Mouse (Mus musculus): ENCODE data around the gene Klf3. TPM values are rescaled to one million over a fixed set of nuclear protein-coding genes. Genes with fewer than 3 reads are reported as not detected.

The Klf3 gene
- polyA plus RNA-seq, 2 experiments = 34.2 to 69.8 TPM

- Histone ChIP-seq H3K4me2 (ENCODE audit: low read depth) (no peak overlapping the region), H3K27ac (no peak overlapping the region), H3K36me3 (replicated peaks; ENCODE audit: control insufficient read depth, insufficient read depth, low read depth) (peaks cover 83% of the 10 kb centered on the region), H3K4me1 (replicated peaks; ENCODE audit: control insufficient read depth in 2 of 2, insufficient read depth in 2 of 2, low read length in 1 of 2) (0 out of 4 replicates have a peak, but pooled peaks cover 0 to 2% of the 10 kb centered on the region in 2 experiments), H3K4me3 (ENCODE audit: insufficient read depth in 1 of 2, low read depth in 2 of 2, low read length in 2 of 2) (no peak overlapping the region), H3K9me3 (ENCODE audit: control insufficient read depth, low read length) (no peaks in the 10 kb centered on the region), H3K27me3 (ENCODE audit: control insufficient read depth, insufficient read depth, low read length) (no peaks in the 10 kb centered on the region), H3K9ac (replicated peaks) (no peak overlapping the region)
- TF ChIP-seq CTCF (IDR thresholded peaks at IDR 0.05; ENCODE audit: low read depth) (no peak), EP300 (IDR thresholded peaks at IDR 0.05; ENCODE audit: low read depth) (no peak)
- WGBS (ENCODE audit: insufficient replicate concordance) = 49% methylated on average over 9 of the region's 9 CpGs
- DNase-seq (ENCODE audit: low read depth in 3 of 3, low spot score in 3 of 3) (no peak), ATAC-seq (ENCODE audit: insufficient read depth) (no peak)
Observed at GRCm38 (mm10) chr5:64828314-64828713, 25.1 kb downstream of the Klf3 start.

GRCm38 (mm10) chr5:64829606-64830005, 26.4 kb downstream of the Klf3 start:
- no peak overlapping the region for H3K4me3 ChIP-seq (ENCODE audit: insufficient read depth in 1 of 2, low read depth in 2 of 2, low read length in 2 of 2)
- DNase-seq (ENCODE audit: low read depth in 3 of 3, low spot score in 3 of 3) = no peak
- ATAC-seq (ENCODE audit: insufficient read depth) = no peak
- H3K9me3 ChIP-seq (ENCODE audit: control insufficient read depth, low read length) = no peaks in the 10 kb centered on the region
- H3K4me1 ChIP-seq (replicated peaks; ENCODE audit: control insufficient read depth in 2 of 2, insufficient read depth in 2 of 2, low read length in 1 of 2) = 0 out of 4 replicates have a peak, but pooled peaks cover 0 to 2% of the 10 kb centered on the region in 2 experiments
- peaks cover 70% of the 10 kb centered on the region for H3K36me3 ChIP-seq (replicated peaks; ENCODE audit: control insufficient read depth, insufficient read depth, low read depth)
- H3K27ac ChIP-seq = no peak overlapping the region
- H3K9ac ChIP-seq (replicated peaks) = no peak overlapping the region
- TF ChIP-seq CTCF (IDR thresholded peaks at IDR 0.05; ENCODE audit: low read depth) = no peak
- TF ChIP-seq EP300 (IDR thresholded peaks at IDR 0.05; ENCODE audit: low read depth) = no peak
- H3K4me2 ChIP-seq (ENCODE audit: low read depth) = no peak overlapping the region
- H3K27me3 ChIP-seq (ENCODE audit: control insufficient read depth, insufficient read depth, low read length) = no peaks in the 10 kb centered on the region
- WGBS (ENCODE audit: insufficient replicate concordance) = 90% methylated on average over 10 of the region's 10 CpGs

- WGBS (ENCODE audit: insufficient replicate concordance) = 75% methylated on average over 3 of the region's 3 CpGs
- H3K4me2 ChIP-seq (ENCODE audit: low read depth) = no peak overlapping the region
- H3K4me1 ChIP-seq (replicated peaks; ENCODE audit: control insufficient read depth in 2 of 2, insufficient read depth in 2 of 2, low read length in 1 of 2) = 0 out of 4 replicates have a peak, but pooled peaks cover 0 to 2% of the 10 kb centered on the region in 2 experiments
- no peaks in the 10 kb centered on the region for H3K27me3 ChIP-seq (ENCODE audit: control insufficient read depth, insufficient read depth, low read length)
- DNase-seq (ENCODE audit: low read depth in 3 of 3, low spot score in 3 of 3) = no peak
- H3K9me3 ChIP-seq (ENCODE audit: control insufficient read depth, low read length) = no peaks in the 10 kb centered on the region
- TF ChIP-seq CTCF (IDR thresholded peaks at IDR 0.05; ENCODE audit: low read depth) (no peak), EP300 (IDR thresholded peaks at IDR 0.05; ENCODE audit: low read depth) (no peak)
- H3K4me3 ChIP-seq (ENCODE audit: insufficient read depth in 1 of 2, low read depth in 2 of 2, low read length in 2 of 2) = no peak overlapping the region
- H3K27ac ChIP-seq = no peak overlapping the region
- H3K9ac ChIP-seq (replicated peaks) = no peak overlapping the region
- no peak for ATAC-seq (ENCODE audit: insufficient read depth)
- H3K36me3 ChIP-seq (replicated peaks; ENCODE audit: control insufficient read depth, insufficient read depth, low read depth) = peaks cover 58% of the 10 kb centered on the region
Observed at GRCm38 (mm10) chr5:64830773-64831172, 27.6 kb downstream of the Klf3 start.

- Histone ChIP-seq H3K36me3 (replicated peaks; ENCODE audit: control insufficient read depth, insufficient read depth, low read depth) (peaks cover 32% of the 10 kb centered on the region), H3K27ac (no peak overlapping the region), H3K4me1 (replicated peaks; ENCODE audit: control insufficient read depth in 2 of 2, insufficient read depth in 2 of 2, low read length in 1 of 2) (0 out of 4 replicates have a peak, but pooled peaks cover 0 to 2% of the 10 kb centered on the region in 2 experiments), H3K9ac (replicated peaks) (no peak overlapping the region), H3K9me3 (ENCODE audit: control insufficient read depth, low read length) (no peaks in the 10 kb centered on the region), H3K4me3 (ENCODE audit: insufficient read depth in 1 of 2, low read depth in 2 of 2, low read length in 2 of 2) (no peak overlapping the region), H3K27me3 (ENCODE audit: control insufficient read depth, insufficient read depth, low read length) (no peaks in the 10 kb centered on the region), H3K4me2 (ENCODE audit: low read depth) (no peak overlapping the region)
- ATAC-seq (ENCODE audit: insufficient read depth) (no peak), DNase-seq (ENCODE audit: low read depth in 3 of 3, low spot score in 3 of 3) (no peak)
- no peak for TF ChIP-seq CTCF (IDR thresholded peaks at IDR 0.05; ENCODE audit: low read depth)
- no peak for TF ChIP-seq EP300 (IDR thresholded peaks at IDR 0.05; ENCODE audit: low read depth)
Observed at GRCm38 (mm10) chr5:64833410-64833809, 30.2 kb downstream of the Klf3 start.

- Histone ChIP-seq H3K9me3 (ENCODE audit: control insufficient read depth, low read length) (no peaks in the 10 kb centered on the region), H3K27me3 (ENCODE audit: control insufficient read depth, insufficient read depth, low read length) (no peaks in the 10 kb centered on the region), H3K4me1 (replicated peaks; ENCODE audit: control insufficient read depth in 2 of 2, insufficient read depth in 2 of 2, low read length in 1 of 2) (no peaks in the 10 kb centered on the region), H3K27ac (no peak overlapping the region), H3K4me3 (ENCODE audit: insufficient read depth in 1 of 2, low read depth in 2 of 2, low read length in 2 of 2) (no peak overlapping the region), H3K4me2 (ENCODE audit: low read depth) (no peak overlapping the region), H3K36me3 (replicated peaks; ENCODE audit: control insufficient read depth, insufficient read depth, low read depth) (peaks cover 24% of the 10 kb centered on the region), H3K9ac (replicated peaks) (no peak overlapping the region)
- ATAC-seq (ENCODE audit: insufficient read depth) = no peak
- TF ChIP-seq CTCF (IDR thresholded peaks at IDR 0.05; ENCODE audit: low read depth) (no peak), EP300 (IDR thresholded peaks at IDR 0.05; ENCODE audit: low read depth) (no peak)
- no peak for DNase-seq (ENCODE audit: low read depth in 3 of 3, low spot score in 3 of 3)
- 46% methylated on average over 1 of the region's 1 CpGs for WGBS (ENCODE audit: insufficient replicate concordance)
Observed at GRCm38 (mm10) chr5:64834213-64834612, 31.0 kb downstream of the Klf3 start.

All from liver, embryonic 14.5 days (tissue).